Mouse (Mus musculus): ENCODE measurements around the gene Cdkn2a. TPM values are rescaled to one million over a fixed set of nuclear protein-coding genes. Genes with fewer than 3 reads are reported as not detected.
A peak's percentile ranks its signal among the peaks of the same experiment; 100 is the strongest.

Cdkn2a gene
- 1 to 10 TPM in 1 of 2 experiments, under 1 TPM in 1; 0.67 to 1.2 TPM for total RNA-seq (2021)
- long read RNA-seq, experiment 1: 0 reads
- long read RNA-seq, experiment 2: 0 reads

GRCm38 (mm10) chr4:89294486-89295440 is at the start of gene Cdkn2a:
Gene Cdkn2a (minus strand): TSS chr4:89294653.
- peak; percentile 30 to 34 for DNase-seq (ENCODE audit: low spot score in 2 of 2)

- no peak for DNase-seq (ENCODE audit: low spot score in 2 of 2)
Measured at GRCm38 (mm10) chr4:89313461-89313860, 19.0 kb upstream of the Cdkn2a start.

DNA sequence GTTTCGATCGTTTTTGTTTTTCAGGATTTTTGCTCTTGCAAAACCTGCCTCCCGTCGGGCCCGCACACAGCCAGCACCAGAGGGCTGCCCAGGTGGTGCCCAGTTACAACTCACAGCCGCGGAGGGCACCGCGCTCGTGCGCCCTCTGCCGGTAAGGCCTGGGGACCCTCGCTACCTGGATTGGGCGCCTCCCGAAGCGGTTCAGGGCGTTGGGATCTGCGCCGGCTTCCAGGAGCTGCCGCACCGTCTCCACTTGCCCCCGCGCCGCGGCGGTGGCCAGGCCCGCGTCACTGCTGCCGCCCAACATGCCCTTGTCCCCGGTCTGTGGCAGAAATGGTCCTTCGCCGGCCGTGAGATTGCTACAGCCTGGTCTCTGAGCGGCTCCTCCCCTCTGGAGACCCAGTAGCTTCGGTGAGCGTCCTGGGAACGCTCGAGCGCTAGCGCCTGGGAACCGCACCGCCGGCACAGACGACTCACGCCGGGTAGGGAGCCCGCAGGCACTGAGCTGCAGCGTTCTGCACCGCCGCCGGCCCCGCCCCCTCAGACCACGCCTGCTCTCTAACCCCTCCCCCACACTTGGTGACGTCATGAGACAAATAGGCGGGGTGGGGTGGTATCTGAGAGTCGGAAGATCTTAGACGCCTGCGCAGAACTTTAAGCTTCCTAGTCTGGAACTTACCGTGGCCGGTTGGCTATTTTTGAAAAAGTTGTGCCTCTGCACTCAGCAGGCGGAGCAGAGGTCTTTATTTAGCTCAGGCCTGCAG is 16.2 kb upstream of the Cdkn2a start, which contains the start of gene Cdkn2b:
Gene Cdkn2b (minus strand): TSS at position 549 of the 764 bp plus-strand sequence.
- DNase-seq (ENCODE audit: low spot score in 2 of 2): peak; percentile 78 to 85

DNA sequence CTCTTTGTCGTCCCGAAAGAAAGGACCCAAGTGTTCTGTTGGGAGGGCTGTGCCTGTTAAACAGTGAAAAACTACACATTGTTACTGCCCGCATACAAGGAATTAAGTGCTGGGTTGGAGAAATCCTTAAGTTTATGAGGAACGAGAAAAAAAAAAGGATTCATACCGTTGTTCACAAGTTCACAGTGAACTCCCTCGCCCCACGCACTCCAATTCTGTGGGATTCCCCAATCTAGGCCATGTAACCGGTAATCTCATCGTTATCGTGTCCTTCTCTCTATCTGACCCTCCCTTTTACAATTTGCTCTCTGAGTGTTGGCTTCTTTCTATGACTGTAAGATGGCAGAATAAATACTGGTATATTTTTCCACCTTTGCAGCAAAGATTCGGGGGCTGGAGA is 15.5 kb upstream of the Cdkn2a start:
- no peak for DNase-seq (ENCODE audit: low spot score in 2 of 2)

DNA sequence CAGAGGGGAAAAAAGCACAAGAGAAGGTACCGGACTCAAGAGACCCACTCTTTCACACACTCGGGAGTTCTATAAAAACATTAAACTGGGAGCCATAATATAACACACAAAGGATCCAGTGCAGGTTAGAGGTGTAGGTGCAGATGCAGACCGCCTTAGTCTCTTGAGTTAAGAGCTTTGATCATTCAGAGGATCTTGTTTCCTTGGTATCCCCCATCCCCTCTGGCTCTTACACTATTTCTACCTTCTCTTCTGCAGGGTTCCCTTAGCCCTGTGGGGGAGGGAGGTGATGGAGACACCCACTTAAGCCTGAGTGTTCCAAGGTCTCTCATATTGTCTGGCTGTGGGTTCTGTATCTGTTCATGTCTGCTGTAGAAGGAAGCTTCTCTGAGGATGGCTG is 13.5 kb upstream of the Cdkn2a start:
- DNase-seq (ENCODE audit: low spot score in 2 of 2): no peak

GRCm38 (mm10) chr4:89306798-89307365 is 12.4 kb upstream of the Cdkn2a start:
- DNase-seq (ENCODE audit: low spot score in 2 of 2): no peak

DNA sequence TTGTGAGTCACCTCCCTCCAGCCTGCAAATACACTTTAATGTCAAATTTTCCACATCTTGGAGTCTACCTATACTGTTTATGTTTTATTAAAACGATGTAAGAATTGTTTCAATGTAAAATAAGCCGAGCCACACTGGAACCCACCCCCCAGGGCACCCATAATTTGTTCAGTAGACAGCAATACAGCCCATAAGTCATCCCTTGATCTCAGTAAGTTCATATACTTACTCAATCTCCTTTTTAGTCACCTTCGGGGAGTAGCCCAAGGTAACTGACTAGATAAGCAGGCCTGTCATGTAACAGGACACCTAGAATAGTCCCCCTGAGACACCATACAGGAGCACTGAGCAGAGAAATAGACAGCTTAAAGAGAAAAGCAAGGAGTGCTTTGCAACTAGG is 11.2 kb upstream of the Cdkn2a start:
- no peak for DNase-seq (ENCODE audit: low spot score in 2 of 2)

DNA sequence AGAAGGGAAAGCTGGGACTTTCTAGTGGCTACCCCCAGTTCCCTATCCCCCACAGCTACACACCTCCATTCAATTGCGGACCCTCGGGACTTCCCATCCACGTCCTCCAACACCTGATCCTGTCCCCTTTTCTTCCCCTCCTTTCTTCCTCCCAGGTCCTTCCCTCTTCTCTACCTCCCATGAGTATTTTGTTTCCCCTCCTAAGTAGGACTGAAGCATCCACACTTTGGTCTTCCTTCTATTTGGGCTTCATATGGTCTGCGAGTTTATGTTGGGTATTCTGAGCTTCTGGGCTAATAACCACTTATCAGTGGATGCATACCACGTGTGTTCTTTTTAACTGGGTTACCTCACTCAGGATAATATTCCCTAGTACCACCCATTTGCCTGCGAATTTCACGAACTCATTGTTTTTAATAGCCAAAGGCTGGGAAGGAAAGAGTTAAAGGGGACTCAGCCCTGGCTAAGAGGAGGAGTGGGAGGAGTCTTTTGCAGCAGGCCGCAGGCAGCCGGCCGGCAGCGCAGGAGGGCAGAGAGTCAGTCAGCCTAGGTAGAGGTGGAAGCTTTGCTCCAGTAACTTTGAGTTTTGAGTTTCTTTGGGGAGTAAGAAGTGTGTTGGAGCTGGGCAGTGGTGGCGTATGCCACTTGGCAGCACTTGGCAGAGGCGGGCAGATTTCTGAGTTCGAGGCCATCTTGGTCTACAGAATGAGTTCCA is 9.0 kb upstream of the Cdkn2a start:
- no peak for DNase-seq (ENCODE audit: low spot score in 2 of 2)

- no peak for DNase-seq (ENCODE audit: low spot score in 2 of 2)
Measured at GRCm38 (mm10) chr4:89302129-89302528, 7.7 kb upstream of the Cdkn2a start.

DNA sequence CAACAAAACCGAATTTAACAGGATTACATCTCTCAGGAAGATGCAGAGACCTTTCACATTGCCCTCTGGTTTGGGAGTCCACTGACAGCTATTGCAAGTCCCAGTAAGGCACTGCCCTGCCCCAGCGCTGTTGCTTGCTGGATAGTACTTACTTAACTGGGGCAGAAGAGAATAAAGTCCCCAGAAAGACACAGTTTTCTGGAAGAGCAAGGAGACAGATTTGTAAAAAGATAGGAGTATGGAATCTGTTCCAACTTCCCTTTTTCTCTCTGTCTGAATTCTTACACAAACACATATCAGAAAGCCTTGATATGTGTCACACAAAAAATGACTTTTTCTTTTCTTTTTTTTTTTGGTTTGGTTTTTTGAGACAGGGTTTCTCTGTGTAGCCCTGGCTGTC is 5.3 kb upstream of the Cdkn2a start:
- DNase-seq (ENCODE audit: low spot score in 2 of 2): no peak

DNA sequence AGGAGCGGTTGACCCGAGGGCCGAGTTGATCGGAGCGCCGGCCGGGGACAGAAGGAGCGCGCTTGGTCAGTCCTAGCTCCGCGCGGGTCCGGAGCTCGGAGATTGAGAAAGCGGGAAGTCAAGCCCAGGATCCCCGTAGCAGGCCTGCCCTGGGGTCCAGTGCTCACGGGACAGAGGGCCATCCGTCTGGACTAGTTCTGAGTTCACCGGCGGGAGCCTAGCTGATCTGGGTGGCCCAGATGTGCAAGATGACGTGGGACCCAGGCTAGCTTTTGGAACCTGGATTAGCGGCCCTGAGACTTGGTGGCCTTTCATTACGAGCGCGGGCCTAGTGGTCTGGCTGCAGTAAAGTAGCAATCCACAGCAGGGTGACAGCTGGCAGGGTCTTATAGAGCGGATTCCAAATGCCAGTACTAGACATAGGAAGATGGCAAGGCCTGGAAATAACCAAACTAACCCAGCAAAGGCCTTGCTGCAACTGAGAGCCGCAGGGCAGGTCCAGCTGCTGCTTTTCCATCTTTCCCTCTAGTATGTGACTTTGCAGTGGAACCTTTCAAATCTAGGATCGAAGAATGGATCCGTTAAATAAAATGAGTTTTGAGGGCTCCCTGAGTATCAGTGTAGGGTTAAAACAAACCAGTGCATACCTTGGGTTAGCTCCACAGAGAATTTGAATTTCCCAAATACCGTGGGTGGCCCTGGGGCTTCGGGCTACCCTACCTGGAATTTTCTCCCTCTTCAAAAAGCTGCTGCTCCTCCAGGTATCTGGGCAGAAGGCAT is 1.2 kb upstream of the Cdkn2a start:
- no peak for DNase-seq (ENCODE audit: low spot score in 2 of 2)

- no peak for DNase-seq (ENCODE audit: low spot score in 2 of 2)
Measured at GRCm38 (mm10) chr4:89294091-89294485, 365 bp downstream of the Cdkn2a start.

- no peak for DNase-seq (ENCODE audit: low spot score in 2 of 2)
Measured at GRCm38 (mm10) chr4:89293516-89293915, 937 bp downstream of the Cdkn2a start.

GRCm38 (mm10) chr4:89289028-89289427 is 5.4 kb downstream of the Cdkn2a start:
- DNase-seq (ENCODE audit: low spot score in 2 of 2): no peak

- DNase-seq (ENCODE audit: low spot score in 2 of 2): no peak
Measured at GRCm38 (mm10) chr4:89286566-89286965, 7.9 kb downstream of the Cdkn2a start.

DNA sequence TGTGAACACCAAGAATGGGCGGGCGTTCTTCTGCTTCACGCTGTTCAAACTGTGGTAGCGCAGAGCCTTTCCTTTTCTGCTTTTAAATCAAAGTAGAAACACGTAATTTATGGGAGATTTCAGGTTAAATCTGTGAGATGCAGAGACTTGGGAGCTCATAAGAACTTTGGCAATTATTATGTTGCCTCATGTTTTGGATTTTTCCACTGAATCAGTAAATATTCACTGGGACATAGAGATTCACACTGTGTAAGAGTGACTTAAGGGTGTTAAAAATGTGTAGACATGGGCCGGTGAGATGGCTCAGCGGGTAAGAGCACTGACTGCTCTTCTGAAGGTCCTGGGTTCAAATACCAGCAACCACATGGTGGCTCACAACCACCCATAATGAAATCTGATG is 8.8 kb downstream of the Cdkn2a start:
- DNase-seq (ENCODE audit: low spot score in 2 of 2): no peak

DNA sequence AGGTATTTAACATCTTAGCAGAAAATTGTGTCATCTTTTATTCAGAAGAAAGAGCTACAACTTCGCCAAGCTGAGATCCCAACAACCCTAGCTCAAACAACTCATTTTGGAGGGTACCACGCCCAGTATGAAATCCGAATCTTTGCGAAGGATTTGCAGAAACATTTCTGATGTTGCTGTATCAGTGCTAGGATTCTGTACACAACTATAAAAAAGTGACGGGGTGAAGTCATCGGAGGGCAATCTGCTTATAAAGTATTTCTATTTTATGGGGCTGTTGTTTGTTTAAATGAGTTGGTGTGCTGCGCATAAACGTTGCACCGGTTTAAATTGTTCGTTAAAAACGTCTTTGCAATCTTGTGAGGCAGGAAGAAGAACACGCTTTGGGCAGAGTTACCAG is 11.8 kb downstream of the Cdkn2a start:
- no peak for DNase-seq (ENCODE audit: low spot score in 2 of 2)

DNA sequence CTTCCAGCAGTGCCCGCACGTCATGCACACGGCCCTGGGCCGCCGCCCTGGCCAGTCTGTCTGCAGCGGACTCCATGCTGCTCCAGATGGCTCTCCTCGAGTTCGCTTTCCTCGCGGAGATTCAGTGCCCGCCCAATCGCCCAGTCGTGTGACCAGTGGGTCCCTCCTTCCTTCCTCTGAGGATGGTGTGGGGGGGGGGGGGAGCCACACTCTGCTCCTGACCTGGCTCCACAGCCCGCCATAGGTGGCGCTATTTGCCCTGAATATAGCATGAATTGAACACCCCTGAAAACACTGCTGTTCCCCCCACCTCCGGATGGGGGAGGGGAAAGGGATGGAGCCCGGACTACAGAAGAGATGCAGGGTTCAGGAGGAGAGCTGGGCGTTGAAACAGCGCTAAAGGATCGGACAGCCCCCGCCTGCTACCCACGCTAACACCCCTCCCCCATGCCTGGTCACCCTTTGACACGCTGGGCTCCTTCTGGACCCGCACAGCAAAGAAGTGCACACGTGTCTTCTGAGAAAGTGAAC is 12.4 kb downstream of the Cdkn2a start:
- no peak for DNase-seq (ENCODE audit: low spot score in 2 of 2)

DNA sequence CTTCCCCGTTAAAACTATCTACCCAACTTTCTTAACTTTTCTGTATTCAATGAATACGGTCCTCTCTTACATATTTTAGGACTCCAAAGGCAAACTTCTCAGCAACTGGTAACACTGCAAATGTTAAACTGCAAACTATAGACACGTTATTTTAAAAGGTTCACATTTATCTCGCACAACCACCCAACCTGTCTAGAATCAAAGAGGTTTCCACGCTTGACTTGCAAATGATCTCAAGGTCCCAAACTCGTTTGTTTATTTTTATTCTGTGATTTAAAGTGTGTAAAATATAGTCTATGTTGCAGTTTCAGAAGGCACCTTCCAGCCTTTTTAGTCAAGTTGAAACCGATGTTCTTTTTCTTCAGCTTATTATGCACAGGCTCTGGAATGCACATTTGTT is 13.2 kb downstream of the Cdkn2a start:
- no peak for DNase-seq (ENCODE audit: low spot score in 2 of 2)

DNA sequence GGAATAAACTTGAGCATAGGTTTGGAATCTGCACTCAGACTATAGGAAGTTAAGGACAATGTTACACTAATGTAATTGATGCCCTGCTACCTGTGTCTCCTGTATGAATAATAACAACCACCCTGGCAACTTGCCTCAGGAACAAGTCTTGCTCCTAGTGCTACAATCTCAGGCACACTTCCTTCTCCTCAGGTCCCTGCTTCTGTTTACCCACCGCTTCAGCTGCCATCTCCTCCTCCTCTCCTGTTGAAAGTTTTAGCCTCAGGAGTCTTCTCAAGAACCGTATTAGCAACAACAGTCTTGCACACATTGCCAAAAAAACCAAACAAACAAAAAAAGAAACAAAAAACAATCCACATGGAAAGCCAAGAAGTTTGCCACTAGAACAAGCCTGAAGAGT is 14.8 kb downstream of the Cdkn2a start:
- no peak for DNase-seq (ENCODE audit: low spot score in 2 of 2)

Data from adrenal gland, postnatal 4 days (tissue).